Mouse (Mus musculus) CH12.LX (cell line): ENCODE data around the gene Chp1. TPM values are rescaled to one million over a fixed set of nuclear protein-coding genes. Genes with fewer than 3 reads are reported as not detected.

Experiments used
- polyA plus RNA-seq: library from polyadenylated mRNA; unstranded; fragments of >175 nt; gene quantifications from 2 replicates; pipeline ENCODE4 v1.2.1, GENCODE M21; 2012; ENCODE audit warnings: low read depth; ENCODE audit not compliant: insufficient read length
- total RNA-seq, 2 experiments: library from RNA; depleted of rRNA; stranded (reverse); fragments of 300-350 nt in 1 of 2; fragments of >200 nt in 1 of 2; gene quantifications; 2 replicates each; pipeline ENCODE4 v1.2.3; 2012 to 2014

The Chp1 gene
- total and polyA plus RNA-seq, 3 experiments = 29.9 to 55.9 (median 47.9) TPM

Other genes starting within 250 kb of the Chp1 start
- 0.13 TPM in 1 of 2 replicates, not detected in the other for gene Dll4, start 221.9 kb upstream of the Chp1 start, total RNA-seq (2012; rRNA removed)
- 0.12 TPM in 1 of 2 replicates, not detected in the other for gene Dll4, start 221.9 kb upstream of the Chp1 start, total RNA-seq (2014; rRNA removed)
- not detected in 2 replicates for gene Dll4, start 221.9 kb upstream of the Chp1 start, polyA plus RNA-seq
- 47.5 and 95.6 TPM in 2 replicates for gene Chac1, start 196.5 kb upstream of the Chp1 start, total RNA-seq (2012; rRNA removed)
- 47.2 and 49.2 TPM in 2 replicates for gene Chac1, start 196.5 kb upstream of the Chp1 start, total RNA-seq (2014; rRNA removed)
- 33.3 and 33.4 TPM in 2 replicates for gene Chac1, start 196.5 kb upstream of the Chp1 start, polyA plus RNA-seq
- gene Ino80, start 70.0 kb upstream of the Chp1 start, total RNA-seq (2012; rRNA removed) = 11.4 and 13.5 TPM in 2 replicates
- gene Ino80, start 70.0 kb upstream of the Chp1 start, total RNA-seq (2014; rRNA removed) = 10.6 and 10.9 TPM in 2 replicates
- 17.8 TPM in 2 replicates for gene Ino80, start 70.0 kb upstream of the Chp1 start, polyA plus RNA-seq
- 0.08 and 0.25 TPM in 2 replicates for gene Exd1, start 70 bp upstream of the Chp1 start, total RNA-seq (2012; rRNA removed)
- 0.14 and 0.17 TPM in 2 replicates for gene Exd1, start 70 bp upstream of the Chp1 start, total RNA-seq (2014; rRNA removed)
- 0.14 and 0.39 TPM in 2 replicates for gene Exd1, start 70 bp upstream of the Chp1 start, polyA plus RNA-seq
- gene Nusap1, start 70.6 kb downstream of the Chp1 start, total RNA-seq (2012; rRNA removed) = 25.0 and 29.0 TPM in 2 replicates
- 92.7 and 107 TPM in 2 replicates for gene Nusap1, start 70.6 kb downstream of the Chp1 start, total RNA-seq (2014; rRNA removed)
- 39.9 and 41.1 TPM in 2 replicates for gene Nusap1, start 70.6 kb downstream of the Chp1 start, polyA plus RNA-seq
- 22.0 and 24.5 TPM in 2 replicates for gene Oip5, start 70.8 kb downstream of the Chp1 start, total RNA-seq (2012; rRNA removed)
- gene Oip5, start 70.8 kb downstream of the Chp1 start, total RNA-seq (2014; rRNA removed) = 49.6 and 53.6 TPM in 2 replicates
- 22.3 and 30.1 TPM in 2 replicates for gene Oip5, start 70.8 kb downstream of the Chp1 start, polyA plus RNA-seq
- 25.1 and 33.2 TPM in 2 replicates for gene Ndufaf1, start 115.1 kb downstream of the Chp1 start, total RNA-seq (2012; rRNA removed)
- gene Ndufaf1, start 115.1 kb downstream of the Chp1 start, total RNA-seq (2014; rRNA removed) = 53.6 and 64.5 TPM in 2 replicates
- gene Ndufaf1, start 115.1 kb downstream of the Chp1 start, polyA plus RNA-seq = 35.6 and 38.7 TPM in 2 replicates
- 9.7 and 12.5 TPM in 2 replicates for gene Rtf1, start 127.4 kb downstream of the Chp1 start, total RNA-seq (2012; rRNA removed)
- gene Rtf1, start 127.4 kb downstream of the Chp1 start, total RNA-seq (2014; rRNA removed) = 10.7 and 11.3 TPM in 2 replicates
- gene Rtf1, start 127.4 kb downstream of the Chp1 start, polyA plus RNA-seq = 46.0 and 50.3 TPM in 2 replicates
- gene Itpka, start 194.6 kb downstream of the Chp1 start, total RNA-seq (2012; rRNA removed) = 0.25 and 0.34 TPM in 2 replicates
- 0.28 and 0.39 TPM in 2 replicates for gene Itpka, start 194.6 kb downstream of the Chp1 start, total RNA-seq (2014; rRNA removed)
- gene Itpka, start 194.6 kb downstream of the Chp1 start, polyA plus RNA-seq = 0.40 and 0.54 TPM in 2 replicates
- 1.3 and 2.3 TPM in 2 replicates for gene Ltk, start 212.7 kb downstream of the Chp1 start, total RNA-seq (2012; rRNA removed)
- not detected in 2 replicates for gene Ltk, start 212.7 kb downstream of the Chp1 start, total RNA-seq (2014; rRNA removed)
- 0.10 TPM in 1 of 2 replicates, not detected in the other for gene Ltk, start 212.7 kb downstream of the Chp1 start, polyA plus RNA-seq
- 28.9 and 31.8 TPM in 2 replicates for gene Rpap1, start 239.8 kb downstream of the Chp1 start, total RNA-seq (2012; rRNA removed)
- gene Rpap1, start 239.8 kb downstream of the Chp1 start, total RNA-seq (2014; rRNA removed) = 8.5 and 9.0 TPM in 2 replicates
- 28.7 and 34.7 TPM in 2 replicates for gene Rpap1, start 239.8 kb downstream of the Chp1 start, polyA plus RNA-seq